Mouse (Mus musculus) olfactory bulb, adult 2 months (tissue): ENCODE data around the gene Cdca4.

ENCODE experiments used
- CTCF ChIP-seq: fragments of 200-500 bp; IDR thresholded peaks from 2 replicates; pipeline ENCODE4 v1.5.1; 2012; ENCODE audit warnings: low read depth, mild to moderate bottlenecking, low read length, moderate library complexity; ENCODE audit not compliant: insufficient read depth
- POLR2A ChIP-seq: fragments of 200-500 bp; IDR thresholded peaks from 2 replicates; pipeline ENCODE4 v1.6.1; 2012; ENCODE audit warnings: mild to moderate bottlenecking, low read depth, low read length, moderate library complexity; ENCODE audit not compliant: insufficient read depth

- TF ChIP-seq CTCF: no peak
- TF ChIP-seq POLR2A: no peak
These were observed 48.4 kb upstream of the Cdca4 start for GRCm38 (mm10) chr12:112877607-112878020.
